Mouse (Mus musculus): ENCODE measurements around the gene Rho. TPM values are rescaled to one million over a fixed set of nuclear protein-coding genes. Genes with fewer than 3 reads are reported as not detected.

Gene Rho
- 0.37 and 1.1 TPM in 2 replicates for total RNA-seq (2014; rRNA removed)
- polyA plus RNA-seq (2015; fragmentation: Nextera tagmentation; extraction: Ambion mirVana), result 0.08 and 0.09 TPM in 2 replicates

GRCm38 (mm10) chr6:115931639-115932038 lies at the start of gene Rho:
Gene Rho (plus strand): TSS chr6:115931748.
- no peaks in the 10 kb centered on the region for H3K27me3 ChIP-seq (ENCODE audit: insufficient read depth, low read length)
- no peak within 1 kb of the TSS for H3K4me3 ChIP-seq (ENCODE audit: low read length)
- no peak within 1 kb of the TSS for H3K4me2 ChIP-seq (ENCODE audit: low read depth, low read length)
- no peak within 1 kb of the TSS for H3K27ac ChIP-seq
- TF ChIP-seq CTCF (IDR thresholded peaks at IDR 0.05; ENCODE audit: low read depth), result no peak
- no peaks in the 10 kb centered on the region for H3K9me3 ChIP-seq (ENCODE audit: low read length)
- no peak for DNase-seq (ENCODE audit: low spot score)
- no peak for ATAC-seq
- WGBS, result 90% methylated on average over 14 of the region's 14 CpGs
- H3K36me3 ChIP-seq (ENCODE audit: insufficient read depth, low read length), result no peaks in the 10 kb centered on the region
- H3K4me1 ChIP-seq (ENCODE audit: insufficient read depth, low read length), result peaks cover 10% of the 10 kb centered on the region; the same call in 1 of the 2 replicates
- H3K9ac ChIP-seq (replicated peaks; ENCODE audit: low read length), result no peak within 1 kb of the TSS

GRCm38 (mm10) chr6:115884018-115884417 lies 47.5 kb upstream of the Rho start:
- Histone ChIP-seq H3K27ac (no peak overlapping the region), H3K36me3 (ENCODE audit: insufficient read depth, low read length) (peaks cover 36% of the 10 kb centered on the region; the same call in 1 of the 2 replicates), H3K9me3 (ENCODE audit: low read length) (no peaks in the 10 kb centered on the region), H3K4me3 (ENCODE audit: low read length) (no peak overlapping the region), H3K4me1 (ENCODE audit: insufficient read depth, low read length) (no peaks in the 10 kb centered on the region), H3K27me3 (ENCODE audit: insufficient read depth, low read length) (no peaks in the 10 kb centered on the region), H3K9ac (replicated peaks; ENCODE audit: low read length) (no peak overlapping the region), H3K4me2 (ENCODE audit: low read depth, low read length) (no peak overlapping the region)
- DNase-seq (ENCODE audit: low spot score), result no peak
- no peak for ATAC-seq
- no peak for TF ChIP-seq CTCF (IDR thresholded peaks at IDR 0.05; ENCODE audit: low read depth)

- DNase-seq (ENCODE audit: low spot score) (no peak), ATAC-seq (no peak)
- H3K36me3 ChIP-seq (ENCODE audit: insufficient read depth, low read length), result peaks cover 24% of the 10 kb centered on the region; the same call in 1 of the 2 replicates
- H3K9me3 ChIP-seq (ENCODE audit: low read length), result no peaks in the 10 kb centered on the region
- 72% methylated on average over 4 of the region's 4 CpGs for WGBS
- no peak overlapping the region for H3K4me3 ChIP-seq (ENCODE audit: low read length)
- H3K9ac ChIP-seq (replicated peaks; ENCODE audit: low read length), result no peak overlapping the region
- TF ChIP-seq CTCF (IDR thresholded peaks at IDR 0.05; ENCODE audit: low read depth), result no peak
- H3K27me3 ChIP-seq (ENCODE audit: insufficient read depth, low read length), result no peaks in the 10 kb centered on the region
- H3K4me1 ChIP-seq (ENCODE audit: insufficient read depth, low read length), result peaks cover 9% of the 10 kb centered on the region; the same call in 1 of the 2 replicates
- H3K27ac ChIP-seq, result no peak overlapping the region
- H3K4me2 ChIP-seq (ENCODE audit: low read depth, low read length), result no peak overlapping the region
Measured at GRCm38 (mm10) chr6:115886894-115887293, 44.7 kb upstream of the Rho start.

GRCm38 (mm10) chr6:115888296-115888695 lies 43.3 kb upstream of the Rho start:
- H3K27me3 ChIP-seq (ENCODE audit: insufficient read depth, low read length), result no peaks in the 10 kb centered on the region
- no peak overlapping the region for H3K4me2 ChIP-seq (ENCODE audit: low read depth, low read length)
- peak; percentile 68 for TF ChIP-seq CTCF (IDR thresholded peaks at IDR 0.05; ENCODE audit: low read depth)
- 95% methylated on average over 3 of the region's 3 CpGs for WGBS
- no peak overlapping the region for H3K27ac ChIP-seq
- H3K9ac ChIP-seq (replicated peaks; ENCODE audit: low read length), result no peak overlapping the region
- no peak overlapping the region for H3K4me3 ChIP-seq (ENCODE audit: low read length)
- H3K36me3 ChIP-seq (ENCODE audit: insufficient read depth, low read length), result peaks cover 24% of the 10 kb centered on the region; the same call in 1 of the 2 replicates
- H3K9me3 ChIP-seq (ENCODE audit: low read length), result no peaks in the 10 kb centered on the region
- peaks cover 15% of the 10 kb centered on the region; the same call in 1 of the 2 replicates for H3K4me1 ChIP-seq (ENCODE audit: insufficient read depth, low read length)
- DNase-seq (ENCODE audit: low spot score), result peak; percentile 34
- ATAC-seq, result no peak

GRCm38 (mm10) chr6:115890601-115891000 lies 40.9 kb upstream of the Rho start:
- ATAC-seq (no peak), DNase-seq (ENCODE audit: low spot score) (no peak)
- no peak overlapping the region for H3K9ac ChIP-seq (replicated peaks; ENCODE audit: low read length)
- peaks cover 34% of the 10 kb centered on the region; the same call in 1 of the 2 replicates for H3K36me3 ChIP-seq (ENCODE audit: insufficient read depth, low read length)
- TF ChIP-seq CTCF (IDR thresholded peaks at IDR 0.05; ENCODE audit: low read depth), result no peak
- no peaks in the 10 kb centered on the region for H3K27me3 ChIP-seq (ENCODE audit: insufficient read depth, low read length)
- H3K27ac ChIP-seq, result 0 out of 2 replicates have a peak overlapping the region, but pooled peaks have one; percentile 42
- H3K4me3 ChIP-seq (ENCODE audit: low read length), result no peak overlapping the region
- no peak overlapping the region for H3K4me2 ChIP-seq (ENCODE audit: low read depth, low read length)
- no peaks in the 10 kb centered on the region for H3K9me3 ChIP-seq (ENCODE audit: low read length)
- H3K4me1 ChIP-seq (ENCODE audit: insufficient read depth, low read length), result peaks cover 15% of the 10 kb centered on the region; the same call in 1 of the 2 replicates
- 72% methylated on average over 8 of the region's 8 CpGs for WGBS

GRCm38 (mm10) chr6:115891061-115891460 lies 40.5 kb upstream of the Rho start:
- Histone ChIP-seq H3K36me3 (ENCODE audit: insufficient read depth, low read length) (peaks cover 31% of the 10 kb centered on the region; the same call in 1 of the 2 replicates), H3K4me1 (ENCODE audit: insufficient read depth, low read length) (peaks cover 15% of the 10 kb centered on the region; the same call in 1 of the 2 replicates), H3K27ac (0 out of 2 replicates have a peak overlapping the region, but pooled peaks have one; percentile 42), H3K9ac (replicated peaks; ENCODE audit: low read length) (no peak overlapping the region), H3K4me3 (ENCODE audit: low read length) (no peak overlapping the region), H3K27me3 (ENCODE audit: insufficient read depth, low read length) (no peaks in the 10 kb centered on the region), H3K9me3 (ENCODE audit: low read length) (no peaks in the 10 kb centered on the region), H3K4me2 (ENCODE audit: low read depth, low read length) (no peak overlapping the region)
- no peak for TF ChIP-seq CTCF (IDR thresholded peaks at IDR 0.05; ENCODE audit: low read depth)
- DNase-seq (ENCODE audit: low spot score) (peak; percentile 27), ATAC-seq (peak; percentile 18; the same call in 1 of the 2 replicates)
- WGBS, result 36% methylated on average over 6 of the region's 6 CpGs

GRCm38 (mm10) chr6:115891497-115892061 lies 40.0 kb upstream of the Rho start:
- no peak for TF ChIP-seq CTCF (IDR thresholded peaks at IDR 0.05; ENCODE audit: low read depth)

More at GRCm38 (mm10) chr6:115891497-115892061, 40.0 kb upstream of the Rho start:
- 15% methylated on average over 8 of the region's 8 CpGs for WGBS
- no peaks in the 10 kb centered on the region for H3K9me3 ChIP-seq (ENCODE audit: low read length)
- H3K9ac ChIP-seq (replicated peaks; ENCODE audit: low read length), result no peak overlapping the region
- no peaks in the 10 kb centered on the region for H3K27me3 ChIP-seq (ENCODE audit: insufficient read depth, low read length)
- H3K4me3 ChIP-seq (ENCODE audit: low read length), result no peak overlapping the region
- H3K4me1 ChIP-seq (ENCODE audit: insufficient read depth, low read length), result peaks cover 15% of the 10 kb centered on the region; the same call in 1 of the 2 replicates
- 0 out of 2 replicates have a peak overlapping the region, but pooled peaks have one; percentile 42 for H3K27ac ChIP-seq
- DNase-seq (ENCODE audit: low spot score) (peak; percentile 82), ATAC-seq (peak; percentile 78)
- peaks cover 29% of the 10 kb centered on the region; the same call in 1 of the 2 replicates for H3K36me3 ChIP-seq (ENCODE audit: insufficient read depth, low read length)
- no peak overlapping the region for H3K4me2 ChIP-seq (ENCODE audit: low read depth, low read length)

Measured in hindbrain, postnatal 0 days (tissue).